Mouse (Mus musculus) heart, embryonic 14.5 days (tissue): ENCODE measurements around the gene Cacna2d1. TPM values are rescaled to one million over a fixed set of nuclear protein-coding genes. Genes with fewer than 3 reads are reported as not detected.

Source experiments
- ATAC-seq: fragments of 200-750 bp; cut with Nextera tagmentation; 2 replicates; pipeline ENCODE4 v1.8.0; 2017; ENCODE audit warnings: low read depth, moderate TSS enrichment; ENCODE audit not compliant: insufficient number of reproducible peaks, insufficient read depth, low FRiP score
- H3K27ac ChIP-seq, 2 experiments: fragments of 200-500 bp in 1 of 2; fragments of 300-500 bp in 1 of 2; sonication (generic) in 1 of 2; replicated peaks in 1 of 2; 2 replicates each; pipeline ENCODE4 v1.5.1; 2012 to 2014; ENCODE audit warnings: low read depth in 2 of 2, low read length in 2 of 2, control low read depth in 1 of 2, mild to moderate bottlenecking in 1 of 2, mixed read lengths in 1 of 2; ENCODE audit not compliant: control insufficient read depth in 1 of 2, insufficient read depth in 1 of 2
- H3K27me3 ChIP-seq: fragments of 300-500 bp; sonication (generic); 2 replicates; pipeline ENCODE4 v1.6.1; 2014; ENCODE audit warnings: mild to moderate bottlenecking, low read length, control low read depth; ENCODE audit not compliant: control insufficient read depth, insufficient read depth
- H3K36me3 ChIP-seq: fragments of 300-500 bp; sonication (generic); 2 replicates; pipeline ENCODE4 v1.6.1; 2014; ENCODE audit warnings: mild to moderate bottlenecking, control low read depth, low read length, mixed read lengths; ENCODE audit not compliant: control insufficient read depth, insufficient read depth
- H3K4me1 ChIP-seq, 2 experiments: fragments of 200-500 bp in 1 of 2; fragments of 300-500 bp in 1 of 2; sonication (generic) in 1 of 2; 2 replicates each; pipeline ENCODE4 v1.6.1; 2012 to 2014; ENCODE audit warnings: low read length in 2 of 2, control low read depth in 1 of 2, mixed read lengths in 1 of 2; ENCODE audit not compliant: control insufficient read depth in 2 of 2, insufficient read depth in 2 of 2
- H3K4me2 ChIP-seq: fragments of 300-500 bp; sonication (generic); 2 replicates; pipeline ENCODE4 v1.6.1; 2014; ENCODE audit warnings: mild to moderate bottlenecking, low read length
- H3K4me3 ChIP-seq, 2 experiments: fragments of 200-500 bp in 1 of 2; fragments of 300-500 bp in 1 of 2; sonication (generic) in 1 of 2; 2 replicates each; pipeline ENCODE4 v1.5.1; 2012 to 2014; ENCODE audit warnings: low read length in 2 of 2, mild to moderate bottlenecking in 2 of 2, control low read depth in 1 of 2, low read depth in 1 of 2, moderate library complexity in 1 of 2; ENCODE audit not compliant: control insufficient read depth in 1 of 2, insufficient read depth in 1 of 2
- H3K9ac ChIP-seq: fragments of 300-500 bp; sonication (generic); 2 replicates; pipeline ENCODE4 v1.6.1; 2014; ENCODE audit warnings: mild to moderate bottlenecking, low read length
- H3K9me3 ChIP-seq: fragments of 300-500 bp; sonication (generic); 2 replicates; pipeline ENCODE4 v1.6.1; 2016; ENCODE audit warnings: low read length, control low read depth; ENCODE audit not compliant: control insufficient read depth
- WGBS: fragments of 180-500 bp; shearing (Covaris S2); extraction: QIAGEN DNeasy Blood & Tissue Kit; methylation state at CpG from one replicate; pipeline ENCODE4 v1.1.7; 2014; 5-methylcytosine and 5-hydroxymethylcytosine counted together
- polyA plus RNA-seq: library from polyadenylated mRNA; unstranded; fragments of >200 nt; fragmentation: Nextera tagmentation; extraction: Ambion mirVana; gene quantifications from 2 replicates; pipeline ENCODE4 v1.2.1, GENCODE M21; 2014

The Cacna2d1 gene
- polyA plus RNA-seq, 1 experiment from 2014 or later, result 27.0 TPM

DNA sequence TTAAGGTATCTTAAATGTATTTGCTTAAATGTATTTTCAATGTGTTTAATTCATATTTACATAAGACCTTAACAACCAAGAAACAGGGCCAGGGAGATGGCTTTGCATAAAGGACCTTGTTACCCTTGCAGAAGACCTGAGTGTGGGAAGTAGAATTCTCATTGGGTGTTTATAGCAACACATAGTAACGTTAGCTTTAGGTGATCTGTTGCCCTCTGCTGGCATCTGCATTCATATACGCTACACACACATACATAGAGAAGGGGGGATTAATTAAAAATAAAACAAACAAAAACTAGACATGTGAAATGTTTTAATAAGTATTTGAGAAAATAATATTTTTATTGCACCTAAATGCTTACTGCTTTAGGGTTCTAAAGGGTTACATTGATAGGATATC, 265.3 kb downstream of the Cacna2d1 start:
- no peaks in the 10 kb centered on the region for H3K36me3 ChIP-seq
- no peaks in the 10 kb centered on the region for H3K27me3 ChIP-seq
- no peaks in the 10 kb centered on the region for H3K9me3 ChIP-seq
- H3K4me2 ChIP-seq, result no peak overlapping the region
- no peak overlapping the region for H3K4me3 ChIP-seq
- H3K9ac ChIP-seq, result no peak overlapping the region
- no peak overlapping the region for H3K27ac ChIP-seq
- WGBS, result 45% methylated on average over 2 of the region's 2 CpGs
- H3K4me1 ChIP-seq, result no peaks in the 10 kb centered on the region
- ATAC-seq, result no peak

- Histone ChIP-seq H3K4me3 (no peak overlapping the region), H3K4me2 (no peak overlapping the region), H3K36me3 (no peaks in the 10 kb centered on the region), H3K27ac (no peak overlapping the region), H3K4me1 (peaks cover 0 to 2% of the 10 kb centered on the region in 2 experiments; a peak in 2 of 4 replicates), H3K9ac (no peak overlapping the region), H3K27me3 (no peaks in the 10 kb centered on the region), H3K9me3 (no peaks in the 10 kb centered on the region)
- no peak for ATAC-seq
- WGBS, result 84% methylated on average over 4 of the region's 4 CpGs
Measured at GRCm38 (mm10) chr5:16221960-16222359, 287.5 kb downstream of the Cacna2d1 start.

DNA sequence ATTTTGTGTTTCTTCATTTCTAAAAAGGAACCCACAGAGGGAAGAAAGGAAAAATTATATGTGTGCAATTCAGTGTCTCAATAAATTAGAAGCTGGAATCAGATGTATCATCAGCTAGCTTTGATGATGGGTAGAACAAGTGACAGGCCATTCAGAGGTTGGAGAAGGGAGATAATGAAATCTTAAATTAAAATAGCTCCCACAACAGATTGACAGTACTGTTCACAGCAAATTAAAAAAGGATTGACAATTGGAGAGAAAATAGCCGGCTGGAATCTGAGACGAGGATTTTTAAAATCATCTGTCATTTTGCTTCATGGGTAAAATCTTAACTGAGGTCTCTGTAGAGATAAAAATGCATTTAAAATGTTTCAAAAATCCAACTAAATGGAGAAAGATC, 290.9 kb downstream of the Cacna2d1 start:
- no peak overlapping the region for H3K4me2 ChIP-seq
- no peaks in the 10 kb centered on the region for H3K36me3 ChIP-seq
- H3K4me1 ChIP-seq, result peaks cover 0 to 2% of the 10 kb centered on the region in 2 experiments; a peak in 2 of 4 replicates
- H3K4me3 ChIP-seq, result no peak overlapping the region
- no peaks in the 10 kb centered on the region for H3K27me3 ChIP-seq
- no peak overlapping the region for H3K27ac ChIP-seq
- 53% methylated on average over 2 of the region's 2 CpGs for WGBS
- H3K9ac ChIP-seq, result no peak overlapping the region
- no peak for ATAC-seq
- H3K9me3 ChIP-seq, result no peaks in the 10 kb centered on the region

- Histone ChIP-seq H3K27me3 (no peaks in the 10 kb centered on the region), H3K36me3 (no peaks in the 10 kb centered on the region), H3K4me1 (no peaks in the 10 kb centered on the region), H3K9me3 (no peaks in the 10 kb centered on the region), H3K27ac (no peak overlapping the region), H3K9ac (no peak overlapping the region), H3K4me2 (no peak overlapping the region), H3K4me3 (no peak overlapping the region)
- WGBS, result 79% methylated on average over 3 of the region's 3 CpGs
- ATAC-seq, result no peak
Measured at GRCm38 (mm10) chr5:16229384-16229783, 294.9 kb downstream of the Cacna2d1 start.

DNA sequence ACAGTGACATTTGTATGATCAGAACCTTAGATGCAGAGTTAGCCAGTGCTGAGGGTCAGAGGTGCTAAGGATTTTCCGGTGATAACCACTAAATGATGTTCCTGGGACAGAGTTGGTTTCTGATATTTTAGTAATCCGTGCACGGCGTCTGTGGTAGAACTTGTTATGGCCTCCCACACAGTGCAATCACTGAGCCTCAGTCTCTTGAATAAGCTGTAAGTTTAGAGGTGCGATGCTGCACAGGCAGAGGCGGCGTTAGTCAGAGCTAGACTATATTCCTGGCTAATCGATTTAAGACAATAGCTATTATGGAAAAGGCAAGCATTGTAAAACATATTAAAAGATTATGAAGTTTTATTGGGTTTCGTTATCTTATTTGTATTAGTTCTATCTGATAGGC, 297.0 kb downstream of the Cacna2d1 start:
- Histone ChIP-seq H3K4me2 (no peak overlapping the region), H3K27me3 (no peaks in the 10 kb centered on the region), H3K27ac (no peak overlapping the region), H3K9me3 (no peaks in the 10 kb centered on the region), H3K4me1 (no peaks in the 10 kb centered on the region), H3K36me3 (no peaks in the 10 kb centered on the region), H3K4me3 (no peak overlapping the region), H3K9ac (no peak overlapping the region)
- WGBS, result 89% methylated on average over 9 of the region's 9 CpGs
- no peak for ATAC-seq

DNA sequence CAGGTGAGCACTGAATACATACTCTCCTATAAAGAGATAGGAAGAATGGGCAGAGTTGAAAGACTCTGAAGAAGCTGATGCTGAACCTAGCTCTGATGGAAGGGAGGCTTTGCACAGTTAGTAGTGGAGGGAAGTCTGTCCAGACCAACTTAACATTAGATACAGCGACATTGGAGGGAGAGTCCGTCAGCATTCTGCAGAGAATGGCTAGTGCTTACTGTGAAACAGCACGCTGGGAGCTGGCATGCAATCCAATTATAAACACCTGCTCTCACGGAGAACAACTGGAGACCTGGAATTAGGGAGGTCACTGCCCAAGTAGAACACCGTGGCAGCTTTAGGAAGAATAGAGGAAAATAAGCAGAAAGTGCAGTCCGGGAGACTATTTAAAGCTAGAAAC, 300.4 kb downstream of the Cacna2d1 start:
- 68% methylated on average over 6 of the region's 6 CpGs for WGBS
- Histone ChIP-seq H3K27me3 (no peaks in the 10 kb centered on the region), H3K4me1 (peaks cover 4% of the 10 kb centered on the region in 2 experiments; a peak in 1 of 4 replicates), H3K9me3 (no peaks in the 10 kb centered on the region), H3K4me3 (no peak overlapping the region), H3K36me3 (no peaks in the 10 kb centered on the region), H3K27ac (no peak overlapping the region), H3K4me2 (no peak overlapping the region), H3K9ac (no peak overlapping the region)
- no peak for ATAC-seq

DNA sequence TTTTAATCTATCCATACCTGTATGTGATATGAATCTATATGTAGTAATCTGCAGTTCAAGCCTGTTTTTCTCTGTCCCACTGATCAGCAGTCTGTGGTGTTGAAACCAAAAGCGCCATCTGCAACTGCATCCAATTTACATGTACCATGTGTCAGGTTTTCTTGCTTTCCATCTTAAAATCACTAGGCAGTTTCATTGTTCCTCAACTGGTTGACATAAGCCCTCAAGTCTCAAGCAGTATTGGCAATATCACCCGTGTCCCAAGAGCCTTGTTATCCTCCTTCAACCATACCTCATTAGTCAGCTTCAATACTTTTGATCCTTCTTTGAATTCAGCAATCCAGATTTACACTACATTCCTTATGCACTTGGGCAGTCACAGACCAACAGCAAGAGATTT, 301.4 kb downstream of the Cacna2d1 start:
- Histone ChIP-seq H3K36me3 (no peaks in the 10 kb centered on the region), H3K4me2 (no peak overlapping the region), H3K27ac (no peak overlapping the region), H3K27me3 (no peaks in the 10 kb centered on the region), H3K9me3 (no peaks in the 10 kb centered on the region), H3K9ac (no peak overlapping the region), H3K4me3 (no peak overlapping the region), H3K4me1 (peaks cover 4% of the 10 kb centered on the region in 2 experiments; a peak in 1 of 4 replicates)
- no peak for ATAC-seq
- 75% methylated on average over 2 of the region's 2 CpGs for WGBS

- peaks cover 4% of the 10 kb centered on the region in 2 experiments; a peak in 1 of 4 replicates for H3K4me1 ChIP-seq
- ATAC-seq, result no peak
Measured at GRCm38 (mm10) chr5:16236608-16237007, 302.1 kb downstream of the Cacna2d1 start.

More at GRCm38 (mm10) chr5:16236608-16237007, 302.1 kb downstream of the Cacna2d1 start:
- Histone ChIP-seq H3K36me3 (no peaks in the 10 kb centered on the region), H3K4me3 (no peak overlapping the region), H3K9me3 (no peaks in the 10 kb centered on the region), H3K27ac (no peak overlapping the region), H3K4me2 (no peak overlapping the region), H3K9ac (no peak overlapping the region), H3K27me3 (no peaks in the 10 kb centered on the region)
- 90% methylated on average over 4 of the region's 4 CpGs for WGBS
